Mouse (Mus musculus) kidney, adult 10 weeks (tissue): ENCODE results near the gene Camkmt. TPM values are rescaled to one million over a fixed set of nuclear protein-coding genes. Genes with fewer than 3 reads are reported as not detected.

Experiments
- polyA plus RNA-seq: library from polyadenylated mRNA; stranded (reverse); fragments of 350-450 nt; fragmentation: Illumina TruSeq; extraction: RNeasy Lipid Tissue Mini Kit (QIAGEN cat#74804); gene quantifications from one replicate; pipeline ENCODE4 v1.2.3, GENCODE M21; 2014; ENCODE audit warnings: low read depth, low replicate concordance

The Camkmt gene
- 13.1 TPM for polyA plus RNA-seq

DNA sequence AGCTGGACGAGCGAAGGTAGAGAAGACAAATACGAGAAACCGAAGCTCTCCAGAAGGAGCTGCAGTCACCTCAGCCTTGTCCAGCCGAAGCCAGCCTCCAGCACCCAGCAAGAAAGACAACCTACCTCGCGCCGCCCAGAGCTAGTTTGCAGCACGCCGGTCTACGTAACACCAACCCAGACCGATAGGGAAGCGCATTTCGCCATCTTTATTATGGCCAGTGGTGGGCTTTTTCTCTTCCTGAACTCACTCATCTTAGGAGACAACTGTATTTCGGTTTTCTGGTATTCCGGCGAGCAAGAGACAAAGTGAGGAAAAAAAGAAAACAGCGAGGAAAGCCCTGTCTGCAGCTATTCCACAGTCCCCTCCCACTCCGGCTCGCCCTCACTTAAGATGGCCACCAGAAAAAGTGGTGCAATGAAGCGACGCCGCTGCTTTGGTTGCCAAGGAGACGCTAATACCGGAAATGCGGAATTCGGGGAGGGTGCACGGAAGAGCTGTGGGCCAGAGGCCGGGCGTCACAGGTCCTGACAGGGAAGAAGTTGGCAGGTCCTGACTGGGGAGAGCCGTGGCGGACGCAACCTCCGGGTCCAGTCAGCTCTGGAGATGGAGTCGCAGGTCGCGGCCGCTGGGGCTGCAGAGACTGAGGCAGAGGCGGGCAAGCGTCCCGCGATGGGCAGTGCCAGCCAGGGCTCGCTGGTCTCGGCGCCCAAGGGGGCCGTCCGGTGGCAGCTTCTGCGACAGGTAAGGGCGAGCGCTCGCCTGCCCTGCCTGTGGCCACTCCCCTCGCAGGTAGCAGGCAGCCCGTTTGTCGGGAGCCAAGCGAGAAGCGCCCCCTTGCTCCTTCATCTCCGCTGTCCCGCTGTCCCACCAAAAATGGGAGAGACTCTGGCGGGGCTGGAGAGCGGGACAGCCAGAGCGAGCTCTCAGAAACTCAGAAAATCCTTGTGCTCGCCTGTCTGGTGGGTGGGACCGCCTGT, at the start of gene Camkmt, which contains the start of gene Prepl:
Gene Camkmt (plus strand): TSS at position 433 of the 980 bp plus-strand sequence.
Gene Prepl (minus strand): TSS at position 122 of the 980 bp plus-strand sequence.

Other genes starting within 250 kb of the Camkmt start
- gene Ppm1b, start 133.8 kb upstream of the Camkmt start, polyA plus RNA-seq = 150 TPM
- gene Slc3a1, start 62.2 kb upstream of the Camkmt start, polyA plus RNA-seq = 841 TPM
- 41.5 TPM for gene Prepl, start 311 bp upstream of the Camkmt start, polyA plus RNA-seq